Mouse (Mus musculus) embryonic facial prominence, embryonic 13.5 days (tissue): ENCODE data around the gene Adam8. TPM values are rescaled to one million over a fixed set of nuclear protein-coding genes. Genes with fewer than 3 reads are reported as not detected.
A peak's percentile ranks its signal among the peaks of the same experiment; 100 is the strongest.

Source experiments
- ATAC-seq: fragments of 200-750 bp; cut with Nextera tagmentation; 2 replicates; pipeline ENCODE4 v1.8.0; 2017; ENCODE audit warnings: low read depth; ENCODE audit not compliant: insufficient number of reproducible peaks, insufficient read depth, low FRiP score, low TSS enrichment
- H3K27ac ChIP-seq: fragments of 300-500 bp; sonication (generic); 2 replicates; pipeline ENCODE4 v1.5.1; 2015; ENCODE audit warnings: moderate library complexity, mild to moderate bottlenecking, inconsistent platforms
- H3K27me3 ChIP-seq: fragments of 300-500 bp; sonication (generic); 2 replicates; pipeline ENCODE4 v1.6.1; 2015; ENCODE audit warnings: mild to moderate bottlenecking, inconsistent platforms
- H3K36me3 ChIP-seq: fragments of 300-500 bp; sonication (generic); 2 replicates; pipeline ENCODE4 v1.6.1; 2015; ENCODE audit warnings: mild to moderate bottlenecking, inconsistent platforms
- H3K4me1 ChIP-seq: fragments of 300-500 bp; sonication (generic); 2 replicates; pipeline ENCODE4 v1.6.1; 2015; ENCODE audit warnings: inconsistent platforms
- H3K4me2 ChIP-seq: fragments of 300-500 bp; sonication (generic); 2 replicates; pipeline ENCODE4 v1.6.1; 2015; ENCODE audit warnings: moderate library complexity, mild to moderate bottlenecking, inconsistent platforms
- H3K4me3 ChIP-seq: fragments of 300-500 bp; sonication (generic); 2 replicates; pipeline ENCODE4 v1.5.1; 2015; ENCODE audit warnings: mild to moderate bottlenecking, inconsistent platforms
- H3K9ac ChIP-seq: fragments of 300-500 bp; sonication (generic); 2 replicates; pipeline ENCODE4 v1.6.1; 2015; ENCODE audit warnings: mild to moderate bottlenecking, inconsistent platforms
- H3K9me3 ChIP-seq: fragments of 300-500 bp; sonication (generic); 2 replicates; pipeline ENCODE4 v1.6.1; 2016; ENCODE audit warnings: inconsistent platforms
- WGBS: fragments of 180-500 bp; shearing (Covaris S2); methylation state at CpG from one replicate; pipeline ENCODE4 v1.1.7; 2015; ENCODE audit warnings: mixed read lengths; 5-methylcytosine and 5-hydroxymethylcytosine counted together
- polyA plus RNA-seq: library from polyadenylated mRNA; unstranded; fragments of >200 nt; fragmentation: Nextera tagmentation; extraction: Ambion mirVana; gene quantifications from 2 replicates; pipeline ENCODE4 v1.2.1, GENCODE M21; 2015

Adam8 gene
- polyA plus RNA-seq, 1 experiment from 2014 or later = 2.4 TPM

DNA sequence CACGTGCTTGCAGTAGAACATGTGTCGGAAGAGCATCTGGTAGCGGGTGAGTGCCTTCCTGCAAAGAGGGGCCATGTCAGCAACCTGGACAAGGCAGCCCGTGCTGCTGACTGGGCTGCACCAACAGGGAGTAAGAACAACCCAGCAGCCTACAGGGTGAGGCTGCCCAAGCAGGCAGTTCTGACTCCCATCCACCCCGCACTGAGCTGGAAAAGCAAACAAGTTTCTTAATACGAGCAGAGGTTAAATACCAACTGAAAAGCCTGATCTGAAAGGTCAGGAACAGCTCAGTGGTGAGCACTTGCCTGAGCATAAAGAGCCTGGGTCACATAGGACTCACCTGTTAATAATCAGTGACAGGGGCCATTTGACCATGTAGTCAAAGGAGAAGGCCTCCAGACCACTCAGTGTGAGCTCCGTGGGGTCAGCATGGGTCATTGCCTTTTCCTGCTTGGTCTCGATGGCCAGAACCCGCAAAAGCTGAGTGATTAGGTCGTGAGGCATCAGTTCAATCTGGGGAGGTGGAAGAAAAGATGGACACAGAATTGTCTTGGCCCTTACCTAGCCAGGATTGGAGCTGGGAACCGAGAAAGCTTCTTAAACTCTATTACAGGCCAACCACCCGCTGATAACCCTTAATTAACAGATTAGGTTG lies 8.9 kb upstream of the Adam8 start:
- peaks cover 95% of the 10 kb centered on the region for H3K36me3 ChIP-seq
- H3K9ac ChIP-seq = no peak overlapping the region
- 49% methylated on average over 12 of the region's 12 CpGs for WGBS

DNA sequence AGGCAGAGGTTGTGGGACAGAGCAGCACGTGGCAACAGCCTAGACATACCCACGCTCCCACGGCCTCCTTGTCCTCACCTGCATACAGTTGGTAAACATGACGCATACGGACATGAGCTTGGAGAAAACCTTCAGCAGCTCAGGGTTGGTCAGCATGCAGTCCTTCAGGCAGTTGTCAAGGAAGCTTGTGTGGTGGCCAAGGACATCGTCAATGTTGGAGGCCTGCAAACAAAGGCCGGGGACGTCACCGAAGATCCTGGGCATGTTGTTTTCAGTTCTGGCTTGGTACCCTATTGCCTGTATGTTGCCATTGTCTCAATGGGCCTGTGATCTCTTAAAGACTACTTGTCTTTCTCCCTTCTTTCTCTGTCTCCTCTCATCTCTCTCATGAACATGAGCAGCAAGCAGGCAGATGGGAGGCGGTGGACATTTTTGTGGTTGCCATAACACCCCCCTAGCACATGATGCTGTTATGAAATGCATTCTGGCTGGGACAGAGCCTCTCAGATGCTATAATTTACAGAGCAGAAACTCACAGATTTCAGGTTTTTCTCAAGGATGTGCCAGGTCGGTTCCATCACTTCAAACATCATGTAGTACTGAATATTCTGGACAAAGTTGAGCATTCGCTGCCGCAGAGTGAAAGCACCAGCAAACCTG lies 6.5 kb upstream of the Adam8 start:
- no peaks in the 10 kb centered on the region for H3K4me1 ChIP-seq
- no peaks in the 10 kb centered on the region for H3K27me3 ChIP-seq
- no peak overlapping the region for H3K4me2 ChIP-seq
- H3K9me3 ChIP-seq = no peaks in the 10 kb centered on the region
- no peak for ATAC-seq
- 93% methylated on average over 13 of the region's 13 CpGs for WGBS
- H3K4me3 ChIP-seq = no peak overlapping the region
- H3K27ac ChIP-seq = no peak overlapping the region
- peaks cover 85% of the 10 kb centered on the region for H3K36me3 ChIP-seq
- H3K9ac ChIP-seq = no peak overlapping the region

More for the DNA sequence above, 8.9 kb upstream of the Adam8 start:
- H3K4me2 ChIP-seq = no peak overlapping the region
- no peaks in the 10 kb centered on the region for H3K9me3 ChIP-seq
- ATAC-seq = no peak
- no peak overlapping the region for H3K27ac ChIP-seq
- no peaks in the 10 kb centered on the region for H3K27me3 ChIP-seq
- no peak overlapping the region for H3K4me3 ChIP-seq
- no peaks in the 10 kb centered on the region for H3K4me1 ChIP-seq

DNA sequence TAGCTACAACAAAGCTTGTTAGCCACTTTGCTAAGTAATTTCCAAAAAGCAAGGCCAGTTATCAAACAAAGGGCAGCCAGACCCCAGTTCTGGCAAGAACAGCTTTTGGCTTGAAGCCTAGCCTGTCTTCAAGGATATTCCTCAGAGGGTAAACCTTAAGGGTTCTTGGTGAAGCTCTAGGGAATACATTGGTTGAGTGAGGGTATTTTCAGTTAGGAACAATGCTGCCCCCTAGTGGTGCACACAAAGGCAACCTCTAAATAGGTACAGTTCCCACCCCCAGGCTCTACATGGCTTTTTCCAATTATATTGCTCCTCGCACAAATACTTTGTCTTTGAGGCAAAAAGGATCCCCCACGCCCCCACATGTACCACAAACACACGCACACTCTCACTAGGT lies 2.3 kb upstream of the Adam8 start:
- Histone ChIP-seq H3K4me1 (0 out of 2 replicates have a peak, but pooled peaks cover 4% of the 10 kb centered on the region), H3K27me3 (no peaks in the 10 kb centered on the region), H3K9ac (no peak overlapping the region), H3K36me3 (peaks cover 47% of the 10 kb centered on the region), H3K9me3 (no peaks in the 10 kb centered on the region), H3K27ac (no peak overlapping the region), H3K4me2 (no peak overlapping the region), H3K4me3 (no peak overlapping the region)
- 15% methylated on average over 3 of the region's 3 CpGs for WGBS
- ATAC-seq = no peak

DNA sequence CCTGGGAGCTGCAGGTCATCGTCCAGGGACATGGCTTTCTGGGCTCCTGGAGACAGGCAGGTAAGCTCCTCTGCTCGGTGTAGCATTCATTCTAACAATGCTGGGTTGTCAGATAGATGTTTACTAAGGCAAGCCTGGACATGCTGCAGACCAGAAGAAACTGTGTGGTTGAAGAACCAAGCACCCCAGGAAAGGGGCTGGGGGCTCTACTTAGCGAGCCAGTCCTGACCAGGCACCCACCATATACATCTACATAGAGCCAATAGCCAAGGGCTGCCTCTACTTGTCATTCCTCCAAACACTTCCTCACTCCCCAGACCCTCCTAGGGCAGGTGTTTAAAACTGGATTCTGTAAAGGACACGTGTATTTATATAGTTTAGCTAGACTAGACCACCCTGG lies 1.8 kb upstream of the Adam8 start:
- 71% methylated on average over 4 of the region's 4 CpGs for WGBS
- Histone ChIP-seq H3K36me3 (peaks cover 43% of the 10 kb centered on the region), H3K9ac (no peak overlapping the region), H3K4me2 (no peak overlapping the region), H3K27ac (no peak overlapping the region), H3K27me3 (no peaks in the 10 kb centered on the region), H3K9me3 (no peaks in the 10 kb centered on the region), H3K4me3 (no peak overlapping the region), H3K4me1 (0 out of 2 replicates have a peak, but pooled peaks cover 4% of the 10 kb centered on the region)
- no peak for ATAC-seq

DNA sequence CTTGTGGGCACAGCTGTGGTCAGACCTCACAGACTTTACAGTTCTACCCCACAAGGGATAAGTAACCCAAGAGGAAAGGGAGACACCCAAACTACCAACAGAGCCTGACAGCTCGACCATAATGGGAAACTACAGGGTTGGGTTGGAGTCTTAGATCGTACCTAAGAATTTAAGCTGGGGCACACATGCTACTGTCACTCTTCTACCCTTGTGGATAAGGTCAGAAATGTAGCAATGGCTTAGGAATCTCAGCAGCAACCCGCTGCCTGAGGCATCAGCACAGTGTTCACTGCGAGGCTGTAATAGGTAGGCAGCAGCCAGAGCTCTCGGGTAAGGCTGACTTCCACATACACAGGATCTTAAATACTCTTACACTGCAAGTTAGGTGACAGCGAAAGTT lies 1.2 kb upstream of the Adam8 start:
- H3K9ac ChIP-seq = no peak overlapping the region
- H3K4me2 ChIP-seq = no peak overlapping the region
- 80% methylated on average over 6 of the region's 6 CpGs for whole genome bisulfite sequencing
- H3K9me3 ChIP-seq = no peaks in the 10 kb centered on the region
- no peak for ATAC-seq
- 0 out of 2 replicates have a peak, but pooled peaks cover 4% of the 10 kb centered on the region for H3K4me1 ChIP-seq
- H3K27ac ChIP-seq = no peak overlapping the region
- no peak overlapping the region for H3K4me3 ChIP-seq
- H3K36me3 ChIP-seq = peaks cover 36% of the 10 kb centered on the region
- H3K27me3 ChIP-seq = no peaks in the 10 kb centered on the region

DNA sequence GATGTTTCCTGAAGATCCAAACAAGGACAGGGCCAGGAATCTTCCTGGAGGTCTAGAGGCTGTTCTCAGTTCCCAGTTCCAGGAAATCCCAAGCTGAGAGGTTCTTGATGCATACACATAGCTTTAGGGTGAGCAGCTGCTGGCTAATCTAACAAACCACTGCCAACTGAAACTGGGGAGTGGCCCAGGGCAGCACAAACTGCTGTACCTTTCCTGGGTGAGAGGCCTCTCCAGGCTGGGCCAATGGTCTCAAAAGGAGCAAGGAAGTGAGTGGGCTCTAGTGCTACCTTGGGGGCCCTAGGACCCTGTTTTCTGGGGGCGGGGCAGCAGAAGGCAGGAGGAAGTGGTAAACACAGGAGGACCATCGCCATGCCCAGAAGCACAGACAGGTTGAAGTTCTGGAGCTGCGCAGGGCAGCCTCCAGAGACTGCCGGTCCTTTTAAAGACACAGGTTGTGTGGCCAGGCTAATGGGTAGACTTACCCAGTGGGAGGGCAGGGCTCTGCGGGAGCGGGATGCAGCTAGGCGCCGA lies 1.4 kb downstream of the Adam8 start:
- WGBS = 72% methylated on average over 8 of the region's 8 CpGs
- Histone ChIP-seq H3K36me3 (peaks cover 16% of the 10 kb centered on the region), H3K9ac (no peak overlapping the region), H3K4me1 (0 out of 2 replicates have a peak, but pooled peaks cover 4% of the 10 kb centered on the region), H3K9me3 (no peaks in the 10 kb centered on the region), H3K4me3 (no peak overlapping the region), H3K4me2 (no peak overlapping the region), H3K27me3 (no peaks in the 10 kb centered on the region), H3K27ac (no peak overlapping the region)
- no peak for ATAC-seq

DNA sequence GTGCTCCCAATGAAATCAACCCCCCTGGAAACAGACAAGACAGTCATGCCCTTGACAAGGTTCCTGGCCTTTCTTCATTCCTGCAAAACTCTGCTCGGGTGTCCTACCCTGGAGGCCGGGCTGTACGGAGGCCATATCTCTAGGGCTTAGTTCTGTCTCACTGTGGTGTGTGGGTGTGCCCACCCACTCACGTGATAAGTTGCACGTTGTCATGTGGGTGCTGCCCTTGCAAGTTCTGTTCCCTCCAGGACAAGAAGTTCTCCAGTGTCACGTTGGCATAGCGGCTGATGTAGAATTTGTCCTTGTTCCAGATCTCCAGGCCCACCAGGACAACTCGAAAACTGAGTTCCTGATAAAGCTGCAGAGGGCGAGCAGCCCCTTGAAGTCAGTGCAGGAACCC lies 4.1 kb downstream of the Adam8 start:
- no peaks in the 10 kb centered on the region for H3K9me3 ChIP-seq
- H3K4me1 ChIP-seq = no peaks in the 10 kb centered on the region
- no peak overlapping the region for H3K4me2 ChIP-seq
- H3K4me3 ChIP-seq = no peak overlapping the region
- H3K27me3 ChIP-seq = no peaks in the 10 kb centered on the region
- peaks cover 11% of the 10 kb centered on the region; the same call in 1 of the 2 replicates for H3K36me3 ChIP-seq
- ATAC-seq = no peak
- 91% methylated on average over 9 of the region's 9 CpGs for WGBS
- H3K27ac ChIP-seq = no peak overlapping the region
- no peak overlapping the region for H3K9ac ChIP-seq

DNA sequence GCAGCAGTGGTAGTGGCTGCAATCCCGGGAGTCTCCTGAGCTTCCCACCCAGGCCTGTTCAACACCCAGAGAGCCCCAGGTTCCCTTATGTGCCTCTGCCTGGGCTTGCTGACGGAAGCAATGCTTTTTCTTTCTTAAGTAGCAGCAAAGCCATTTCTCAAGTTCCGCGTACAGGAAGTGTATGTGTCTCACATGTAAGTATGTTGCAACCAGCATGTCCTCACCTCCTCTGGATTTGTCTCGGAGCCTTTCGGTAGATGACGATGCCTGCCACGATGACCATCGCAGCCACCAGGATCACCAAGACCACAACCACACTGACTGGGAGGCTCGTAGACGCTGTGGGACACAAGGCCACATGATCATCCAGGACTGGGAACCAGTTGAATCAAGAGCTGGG lies 7.9 kb downstream of the Adam8 start:
- H3K27me3 ChIP-seq = no peaks in the 10 kb centered on the region
- 88% methylated on average over 11 of the region's 11 CpGs for WGBS
- H3K4me2 ChIP-seq = no peak overlapping the region
- peaks cover 11% of the 10 kb centered on the region; the same call in 1 of the 2 replicates for H3K36me3 ChIP-seq
- no peak for ATAC-seq
- no peak overlapping the region for H3K4me3 ChIP-seq
- no peak overlapping the region for H3K27ac ChIP-seq
- H3K4me1 ChIP-seq = no peaks in the 10 kb centered on the region
- no peaks in the 10 kb centered on the region for H3K9me3 ChIP-seq
- H3K9ac ChIP-seq = no peak overlapping the region

DNA sequence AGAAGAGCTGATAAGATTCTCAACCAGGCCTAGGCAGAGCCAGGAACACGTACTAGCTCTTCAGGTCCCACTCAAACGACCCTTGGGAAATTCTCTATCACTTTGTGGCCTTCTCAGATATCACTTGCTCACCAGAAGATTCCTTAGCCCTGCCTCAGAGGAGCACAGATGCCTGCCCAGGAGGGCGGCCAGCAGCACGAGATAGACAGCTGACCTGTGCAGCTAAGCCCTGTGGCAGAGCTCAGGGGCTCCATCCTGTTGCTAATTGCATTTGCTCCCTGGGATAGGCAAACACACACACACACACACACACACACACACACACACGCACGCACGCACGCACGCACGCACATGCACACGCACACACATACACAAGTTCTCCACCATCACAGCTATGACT lies 10.3 kb downstream of the Adam8 start:
- peaks cover 12% of the 10 kb centered on the region for H3K4me1 ChIP-seq
- H3K9me3 ChIP-seq = no peaks in the 10 kb centered on the region
- H3K9ac ChIP-seq = no peak overlapping the region
- no peaks in the 10 kb centered on the region for H3K27me3 ChIP-seq
- H3K36me3 ChIP-seq = peaks cover 11% of the 10 kb centered on the region; the same call in 1 of the 2 replicates
- WGBS = 81% methylated on average over 11 of the region's 11 CpGs
- no peak overlapping the region for H3K27ac ChIP-seq
- ATAC-seq = no peak
- no peak overlapping the region for H3K4me2 ChIP-seq
- H3K4me3 ChIP-seq = no peak overlapping the region

DNA sequence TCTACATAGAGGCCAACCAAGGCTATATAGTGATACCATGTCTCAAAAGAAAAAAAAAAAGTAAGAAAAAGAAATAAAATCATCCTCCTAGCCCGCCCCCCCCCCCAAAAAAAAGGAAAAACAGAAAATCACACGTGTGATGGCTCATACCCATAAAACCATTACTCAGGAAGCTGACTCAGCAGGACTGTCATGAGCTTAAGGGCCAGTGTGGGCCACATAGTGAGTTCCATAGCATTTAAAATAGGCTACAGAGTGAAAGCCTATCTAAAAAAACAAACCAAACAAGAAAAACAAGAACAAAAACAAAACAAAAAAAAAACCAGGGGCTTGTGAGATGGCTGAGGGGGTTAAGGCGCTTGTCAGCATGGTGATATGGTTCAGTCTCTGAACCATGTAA lies 11.6 kb downstream of the Adam8 start:
- no peak overlapping the region for H3K27ac ChIP-seq
- H3K4me3 ChIP-seq = no peak overlapping the region
- no peaks in the 10 kb centered on the region for H3K9me3 ChIP-seq
- no peak for ATAC-seq
- H3K4me2 ChIP-seq = no peak overlapping the region
- 0 out of 2 replicates have a peak, but pooled peaks cover 6% of the 10 kb centered on the region for H3K36me3 ChIP-seq
- peaks cover 12% of the 10 kb centered on the region for H3K4me1 ChIP-seq
- 58% methylated on average over 3 of the region's 3 CpGs for WGBS
- no peaks in the 10 kb centered on the region for H3K27me3 ChIP-seq
- no peak overlapping the region for H3K9ac ChIP-seq

DNA sequence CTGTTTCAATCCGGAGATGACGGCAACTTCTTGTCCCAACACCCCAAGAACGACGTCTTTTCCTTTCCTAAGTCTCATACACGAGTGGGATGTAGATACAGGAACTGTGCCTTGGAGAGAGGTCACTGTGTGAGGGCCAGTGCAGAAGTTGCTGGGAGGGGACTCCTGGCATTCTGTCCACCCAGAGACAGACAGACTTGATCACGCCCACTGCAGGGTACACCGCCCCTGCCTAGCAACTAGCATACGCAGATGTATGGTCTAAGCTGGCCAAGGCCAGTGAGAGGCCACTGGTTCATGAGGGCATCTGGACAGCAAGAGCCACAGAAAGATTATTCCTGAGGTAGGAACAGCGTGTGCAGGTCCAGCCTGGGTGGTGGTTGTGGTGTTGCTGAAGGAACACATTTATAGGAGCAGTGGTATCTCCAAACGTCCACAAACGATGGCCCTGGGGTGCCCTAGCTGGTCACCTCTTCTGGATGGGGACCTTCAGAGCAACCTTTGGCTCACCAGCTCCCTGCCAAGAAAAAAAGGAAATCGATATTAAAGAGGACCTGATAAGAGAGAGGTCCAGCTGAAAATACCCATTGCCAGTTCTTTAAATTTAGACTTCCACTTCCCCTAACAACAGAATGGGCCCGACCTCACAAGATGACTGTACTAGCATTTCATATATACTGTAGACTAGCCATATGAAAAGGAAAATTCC lies 13.2 kb downstream of the Adam8 start:
- Histone ChIP-seq H3K4me3 (peak overlapping the region; percentile 57), H3K4me2 (peak overlapping the region; percentile 84)
- ATAC-seq = no peak

More for the DNA sequence above, 13.2 kb downstream of the Adam8 start:
- 49% methylated on average over 13 of the region's 13 CpGs for WGBS
- 0 out of 2 replicates have a peak, but pooled peaks cover 3% of the 10 kb centered on the region for H3K36me3 ChIP-seq
- no peaks in the 10 kb centered on the region for H3K9me3 ChIP-seq
- H3K27ac ChIP-seq = no peak overlapping the region
- H3K27me3 ChIP-seq = no peaks in the 10 kb centered on the region
- H3K4me1 ChIP-seq = peaks cover 12% of the 10 kb centered on the region
- peak overlapping the region; percentile 64 for H3K9ac ChIP-seq
